In the genomic region with DNA sequence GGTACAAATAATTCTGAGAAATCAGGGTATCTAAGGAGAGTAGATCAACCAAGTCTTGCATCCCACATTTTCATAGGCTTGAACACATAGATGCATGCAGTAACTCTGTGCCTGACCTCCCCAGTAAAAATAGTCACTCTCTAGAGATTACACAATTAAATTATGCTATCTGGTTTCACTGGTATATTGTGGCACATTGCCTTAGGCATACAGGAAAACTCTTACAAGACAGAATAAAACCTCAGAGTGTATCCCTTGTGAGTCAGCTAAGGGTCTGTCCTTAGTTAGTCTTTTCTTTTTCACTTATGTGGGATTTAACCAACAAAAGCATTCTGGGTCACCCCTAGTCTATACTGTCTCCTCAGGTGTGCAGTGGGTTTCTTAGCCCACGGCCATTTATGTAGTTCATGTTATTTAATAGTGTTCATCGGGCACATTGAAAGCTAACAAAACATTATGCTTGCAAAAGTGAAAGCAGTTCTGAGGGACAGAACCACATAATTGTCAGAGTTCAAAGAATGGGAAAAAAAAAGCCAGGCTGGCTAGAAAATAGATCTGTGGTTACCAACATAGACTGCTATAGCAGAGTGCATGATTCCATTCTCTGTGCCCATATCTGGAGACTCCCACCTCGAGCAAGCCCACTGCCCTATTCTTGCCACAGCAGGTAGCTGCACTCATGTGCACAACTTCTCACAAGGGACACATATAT, we compare ENCODE assay signal across 26 mouse cellular contexts.
DNase-seq lines count a peak whose midpoint lies in the region; ATAC-seq and TF ChIP-seq lines count a peak whose summit lies in the region.
"Had no signal": no experiment of that assay in that cellular context is flagged by ENCODE, and none has a peak within 500 bp of the region (broad histone marks: within the 10 kb centered on the region; RNA-seq: fewer than 3 reads in every experiment).

No protein-coding gene starts in this region.

- ATAC-seq in hematopoietic stem cell, adult 5-6 weeks (replicated peaks in 1 of 2; ENCODE audit: insufficient read depth in 1 of 2, low FRiP score in 2 of 2, low TSS enrichment in 1 of 2, low read depth in 1 of 2, poor library complexity in 2 of 2, severe bottlenecking in 2 of 2): peak; percentile 72 to 81
- peak; percentile 62 for ATAC-seq in megakaryocyte progenitor cell, adult 5-6 weeks (replicated peaks; ENCODE audit: poor library complexity)
- ATAC-seq in hindbrain, postnatal 0 days: no peak
- ATAC-seq in midbrain, embryonic 16.5 days: no peak
- ATAC-seq: forebrain, embryonic 14.5 days; forebrain, postnatal 0 days had no signal

- H3K9ac ChIP-seq in hindbrain, postnatal 0 days (replicated peaks; ENCODE audit: low read length): no peak overlapping the region
- H3K9ac ChIP-seq in midbrain, embryonic 16.5 days (ENCODE audit: low read depth, low read length): no peak overlapping the region
- H3K9ac ChIP-seq: embryonic facial prominence, embryonic 12.5 days; embryonic facial prominence, embryonic 15.5 days; forebrain, postnatal 0 days; heart, embryonic 12.5 days; heart, embryonic 15.5 days; hindbrain, embryonic 14.5 days had no signal

- no peaks in the 10 kb centered on the region for H3K9me3 ChIP-seq in hindbrain, postnatal 0 days (ENCODE audit: low read length)
- H3K9me3 ChIP-seq in midbrain, embryonic 16.5 days (replicated peaks; ENCODE audit: control insufficient read depth, low read length, poor library complexity, severe bottlenecking): no peaks in the 10 kb centered on the region
- H3K9me3 ChIP-seq: embryonic facial prominence, embryonic 12.5 days; embryonic facial prominence, embryonic 15.5 days; G1E; heart, embryonic 12.5 days; heart, embryonic 15.5 days had no signal

- DNase-seq in cerebellum, adult 9-10 months: peak; percentile 0
- DNase-seq in cerebellum, adult 11 months: no peak
- no peak for DNase-seq in hindbrain, postnatal 0 days (ENCODE audit: low spot score)
- DNase-seq: adrenal gland, adult 2 months; adrenal gland, postnatal 14 days; B cell, adult 2 months; cerebellum, adult 11-12 months; cerebellum, adult 8-10 months; cerebellum, postnatal 14 days; forebrain, postnatal 0 days; gastrocnemius, adult 2 months; gastrocnemius, postnatal 14 days; heart, adult 18-20 months; heart, postnatal 10 days; heart, postnatal 36 days had no signal

- no peaks in the 10 kb centered on the region for H3K36me3 ChIP-seq in hindbrain, postnatal 0 days (ENCODE audit: insufficient read depth, low read length)
- no peaks in the 10 kb centered on the region for H3K36me3 ChIP-seq in midbrain, embryonic 16.5 days (ENCODE audit: control insufficient read depth, insufficient read depth, low read length)
- H3K36me3 ChIP-seq: embryonic facial prominence, embryonic 12.5 days; embryonic facial prominence, embryonic 15.5 days; G1E; heart, embryonic 12.5 days; heart, embryonic 15.5 days had no signal

- no peak overlapping the region for H3K4me3 ChIP-seq in hindbrain, postnatal 0 days (ENCODE audit: low read length)
- no peak overlapping the region for H3K4me3 ChIP-seq in midbrain, embryonic 16.5 days (ENCODE audit: low read depth, low read length)
- H3K4me3 ChIP-seq: embryonic facial prominence, embryonic 12.5 days; embryonic facial prominence, embryonic 15.5 days; gastrocnemius, adult 2 months; heart, embryonic 12.5 days; heart, embryonic 15.5 days had no signal

- no peaks in the 10 kb centered on the region for H3K27me3 ChIP-seq in hindbrain, postnatal 0 days (ENCODE audit: insufficient read depth, low read length)
- H3K27me3 ChIP-seq in midbrain, embryonic 16.5 days (ENCODE audit: control insufficient read depth, insufficient read depth, low read depth, low read length): no peaks in the 10 kb centered on the region
- H3K27me3 ChIP-seq: CH12.LX; embryonic facial prominence, embryonic 12.5 days; embryonic facial prominence, embryonic 15.5 days; heart, embryonic 12.5 days; heart, embryonic 15.5 days had no signal

- TF ChIP-seq CTCF in hindbrain, postnatal 0 days (IDR thresholded peaks at IDR 0.05; ENCODE audit: low read depth): no peak

- WGBS in hindbrain, postnatal 0 days: 80% methylated on average over 3 of the region's 3 CpGs
- 66% methylated on average over 3 of the region's 3 CpGs for WGBS in midbrain, embryonic 16.5 days

- no peaks in the 10 kb centered on the region for H3K4me1 ChIP-seq in hindbrain, postnatal 0 days (ENCODE audit: insufficient read depth, low read length)
- H3K4me1 ChIP-seq in midbrain, embryonic 16.5 days (ENCODE audit: control insufficient read depth, insufficient read depth, low read length): no peaks in the 10 kb centered on the region
- H3K4me1 ChIP-seq: embryonic facial prominence, embryonic 12.5 days; embryonic facial prominence, embryonic 15.5 days; heart, embryonic 12.5 days; heart, embryonic 15.5 days had no signal

- H3K27ac ChIP-seq in hindbrain, postnatal 0 days: no peak overlapping the region
- no peak overlapping the region for H3K27ac ChIP-seq in midbrain, embryonic 16.5 days (ENCODE audit: low read length)
- H3K27ac ChIP-seq: embryonic facial prominence, embryonic 12.5 days; embryonic facial prominence, embryonic 15.5 days; gastrocnemius, adult 2 months; heart, embryonic 15.5 days; hindbrain, embryonic 14.5 days had no signal

- H3K4me2 ChIP-seq in hindbrain, postnatal 0 days (ENCODE audit: low read depth, low read length): no peak overlapping the region
- no peak overlapping the region for H3K4me2 ChIP-seq in midbrain, embryonic 16.5 days (ENCODE audit: low read length)
- H3K4me2 ChIP-seq: embryonic facial prominence, embryonic 12.5 days; embryonic facial prominence, embryonic 15.5 days; heart, embryonic 12.5 days; heart, embryonic 15.5 days; hindbrain, embryonic 14.5 days had no signal

Comparison
In these comparisons a context has a peak if more than half of its experiments do, and no peak if none do; other contexts are left out.
1. ATAC-seq: peak in hematopoietic stem cell, adult 5-6 weeks (2 of 2) and megakaryocyte progenitor cell, adult 5-6 weeks (single experiment); none in hindbrain, postnatal 0 days (single experiment) and midbrain, embryonic 16.5 days (single experiment).